Mouse (Mus musculus) liver, postnatal 0 days (tissue): ENCODE measurements around the gene Tmem94.

Experiments
- CTCF ChIP-seq: sonication (generic); IDR thresholded peaks from 2 replicates; pipeline ENCODE4 v1.5.1; 2016; ENCODE audit warnings: antibody characterized with exemption, low read depth
- EP300 ChIP-seq: IDR thresholded peaks from 2 replicates; pipeline ENCODE4 v1.6.1; 2016; ENCODE audit warnings: antibody characterized with exemption, low read depth, mild to moderate bottlenecking

GRCm38 (mm10) chr11:115747351-115747750, 17.9 kb upstream of the Tmem94 start:
- no peak for TF ChIP-seq EP300
- TF ChIP-seq CTCF: no peak
